Mouse (Mus musculus): ENCODE measurements around the gene Bcl7c. TPM values are rescaled to one million over a fixed set of nuclear protein-coding genes. Genes with fewer than 3 reads are reported as not detected.

The Bcl7c gene
- polyA plus RNA-seq (2015; fragmentation: Nextera tagmentation; extraction: Ambion mirVana) = 24.9 and 34.5 TPM in 2 replicates

DNA sequence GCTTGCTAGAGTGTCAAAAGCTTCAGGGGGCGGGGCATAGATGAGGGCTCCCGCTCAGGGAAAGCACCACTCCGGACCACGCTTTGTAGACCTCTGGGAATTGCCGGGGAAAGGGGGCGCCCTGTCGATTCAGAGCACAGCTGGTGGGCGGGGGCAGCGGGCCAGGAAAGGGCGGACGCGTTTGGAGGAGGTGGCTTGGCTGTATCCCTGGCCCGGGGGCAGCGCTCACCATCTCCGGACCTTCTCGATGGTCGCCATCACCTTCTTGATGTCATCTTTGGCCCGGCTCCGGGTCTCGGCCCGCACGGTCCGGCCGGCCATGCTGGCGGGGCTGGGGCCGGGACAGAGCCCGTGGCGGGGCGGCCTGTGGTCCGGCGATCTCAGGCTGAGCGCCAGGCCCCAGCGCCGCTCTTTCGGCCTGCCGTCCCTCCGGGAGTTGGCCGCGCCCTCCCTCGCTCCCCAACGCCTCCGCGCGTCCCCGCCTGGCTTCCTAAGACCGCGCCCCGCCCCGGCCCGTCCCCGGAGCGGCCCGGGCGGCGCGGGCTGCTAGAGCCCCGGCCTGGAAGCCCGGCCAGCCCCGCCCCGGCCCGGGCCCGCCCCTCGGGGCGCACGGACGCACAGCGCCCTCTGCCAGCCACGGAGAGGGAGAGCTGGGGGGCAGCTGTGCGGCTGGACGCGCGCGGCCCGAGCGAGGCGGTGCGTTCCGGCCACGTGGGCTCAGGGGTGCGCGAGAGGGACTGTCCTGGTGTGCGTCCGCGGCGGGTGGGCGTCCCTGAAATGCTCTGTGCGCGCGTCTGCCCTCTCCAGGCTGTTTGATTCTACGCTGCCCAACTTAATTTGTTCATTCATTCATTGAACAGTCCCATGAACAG is at the start of gene Bcl7c:
Gene Bcl7c (minus strand): TSS at position 727 of the 872 bp plus-strand sequence.
- Histone ChIP-seq H3K4me3 (ENCODE audit: low read length) (peak within 1 kb of the TSS; percentile 74), H3K9ac (ENCODE audit: low read depth, low read length) (peak within 1 kb of the TSS; percentile 83), H3K9me3 (ENCODE audit: control insufficient read depth, low read length) (no peaks in the 10 kb centered on the region), H3K4me1 (ENCODE audit: control insufficient read depth, insufficient read depth, low read length) (peaks cover 33% of the 10 kb centered on the region), H3K27ac (ENCODE audit: low read length) (peak within 1 kb of the TSS; percentile 97), H3K27me3 (replicated peaks; ENCODE audit: control insufficient read depth, insufficient read depth, low read length) (no peaks in the 10 kb centered on the region), H3K4me2 (ENCODE audit: low read depth, low read length) (peak within 1 kb of the TSS; percentile 79), H3K36me3 (ENCODE audit: control insufficient read depth, insufficient read depth, low read length) (peaks cover 4% of the 10 kb centered on the region; the same call in 1 of the 2 replicates)
- WGBS = under 1% methylated on average over 83 of the region's 90 CpGs
- ATAC-seq = peak; percentile 89

DNA sequence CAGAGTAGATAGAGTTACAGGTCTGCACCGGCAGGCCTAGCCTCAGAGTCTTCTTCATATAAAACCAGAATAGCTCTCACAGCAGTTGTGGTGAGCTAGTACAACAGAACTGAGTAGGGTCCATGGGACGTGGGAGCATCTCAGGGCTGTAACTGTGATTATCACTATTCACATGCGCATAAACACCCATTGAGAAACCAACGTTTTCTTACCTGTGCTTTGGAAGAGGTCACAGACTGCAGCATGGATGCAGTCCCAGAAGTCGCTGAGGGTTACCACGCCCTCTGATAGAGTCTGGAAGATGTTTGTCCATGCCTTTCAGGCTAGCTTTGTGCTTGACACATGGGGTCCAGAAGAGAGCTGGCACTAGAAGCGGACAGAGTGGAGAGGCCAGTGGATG is 45.0 kb upstream of the Bcl7c start:
- Histone ChIP-seq H3K4me2 (ENCODE audit: low read depth, low read length) (no peak overlapping the region), H3K27me3 (replicated peaks; ENCODE audit: control insufficient read depth, insufficient read depth, low read length) (no peaks in the 10 kb centered on the region), H3K4me3 (ENCODE audit: low read length) (no peak overlapping the region), H3K27ac (ENCODE audit: low read length) (no peak overlapping the region), H3K36me3 (ENCODE audit: control insufficient read depth, insufficient read depth, low read length) (peaks cover 27% of the 10 kb centered on the region), H3K9me3 (ENCODE audit: control insufficient read depth, low read length) (no peaks in the 10 kb centered on the region), H3K4me1 (ENCODE audit: control insufficient read depth, insufficient read depth, low read length) (peaks cover 10% of the 10 kb centered on the region; the same call in 1 of the 2 replicates), H3K9ac (ENCODE audit: low read depth, low read length) (no peak overlapping the region)
- no peak for ATAC-seq
- WGBS = 80% methylated on average over 7 of the region's 7 CpGs

DNA sequence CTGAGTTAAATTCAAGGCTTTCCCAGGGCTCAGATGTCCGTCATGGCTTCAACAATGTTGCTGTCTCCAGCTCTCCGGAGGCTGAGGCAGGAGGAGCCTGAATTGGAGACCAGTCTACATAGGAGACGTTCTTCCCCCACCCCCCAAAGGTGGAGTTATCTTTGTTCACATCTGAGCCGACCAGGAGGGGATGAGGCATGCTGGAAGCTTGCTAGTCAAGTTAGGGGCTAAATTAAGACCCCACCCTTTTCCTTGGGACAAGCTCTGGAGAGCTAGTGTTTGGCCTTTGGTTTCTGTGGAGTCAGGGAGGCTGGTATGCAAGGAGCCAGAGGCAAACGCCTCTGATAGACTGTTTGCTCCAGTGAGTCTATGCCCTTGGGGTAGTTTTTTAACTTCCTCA is 44.4 kb upstream of the Bcl7c start:
- Histone ChIP-seq H3K36me3 (ENCODE audit: control insufficient read depth, insufficient read depth, low read length) (peaks cover 29% of the 10 kb centered on the region), H3K4me3 (ENCODE audit: low read length) (no peak overlapping the region), H3K4me1 (ENCODE audit: control insufficient read depth, insufficient read depth, low read length) (peaks cover 11% of the 10 kb centered on the region; the same call in 1 of the 2 replicates), H3K27me3 (replicated peaks; ENCODE audit: control insufficient read depth, insufficient read depth, low read length) (no peaks in the 10 kb centered on the region), H3K4me2 (ENCODE audit: low read depth, low read length) (no peak overlapping the region), H3K9ac (ENCODE audit: low read depth, low read length) (no peak overlapping the region), H3K9me3 (ENCODE audit: control insufficient read depth, low read length) (no peaks in the 10 kb centered on the region), H3K27ac (ENCODE audit: low read length) (no peak overlapping the region)
- WGBS = 62% methylated on average over 5 of the region's 5 CpGs
- ATAC-seq = no peak

DNA sequence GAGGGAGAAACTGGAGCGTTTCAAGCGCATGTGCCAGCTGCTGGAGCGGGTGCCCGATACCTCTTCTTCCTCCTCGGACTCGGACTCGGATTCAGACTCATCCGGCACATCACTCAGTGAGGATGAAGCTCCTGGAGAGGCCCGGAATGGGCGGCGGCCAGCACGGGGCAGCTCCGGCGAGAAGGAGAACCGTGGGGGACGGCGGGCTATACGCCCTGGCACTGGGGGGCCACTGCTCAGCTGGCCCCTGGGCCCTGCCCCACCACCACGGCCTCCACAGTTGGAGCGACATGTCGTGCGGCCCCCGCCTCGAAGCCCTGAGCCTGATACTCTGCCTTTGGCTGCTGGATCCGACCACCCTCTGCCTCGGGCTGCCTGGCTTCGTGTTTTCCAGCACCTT is 43.3 kb upstream of the Bcl7c start:
- Histone ChIP-seq H3K4me3 (ENCODE audit: low read length) (no peak overlapping the region), H3K27ac (ENCODE audit: low read length) (no peak overlapping the region), H3K9ac (ENCODE audit: low read depth, low read length) (no peak overlapping the region), H3K4me1 (ENCODE audit: control insufficient read depth, insufficient read depth, low read length) (peaks cover 19% of the 10 kb centered on the region), H3K4me2 (ENCODE audit: low read depth, low read length) (no peak overlapping the region), H3K9me3 (ENCODE audit: control insufficient read depth, low read length) (no peaks in the 10 kb centered on the region), H3K36me3 (ENCODE audit: control insufficient read depth, insufficient read depth, low read length) (peaks cover 30% of the 10 kb centered on the region), H3K27me3 (replicated peaks; ENCODE audit: control insufficient read depth, insufficient read depth, low read length) (no peaks in the 10 kb centered on the region)
- WGBS = 95% methylated on average over 27 of the region's 27 CpGs
- ATAC-seq = no peak

DNA sequence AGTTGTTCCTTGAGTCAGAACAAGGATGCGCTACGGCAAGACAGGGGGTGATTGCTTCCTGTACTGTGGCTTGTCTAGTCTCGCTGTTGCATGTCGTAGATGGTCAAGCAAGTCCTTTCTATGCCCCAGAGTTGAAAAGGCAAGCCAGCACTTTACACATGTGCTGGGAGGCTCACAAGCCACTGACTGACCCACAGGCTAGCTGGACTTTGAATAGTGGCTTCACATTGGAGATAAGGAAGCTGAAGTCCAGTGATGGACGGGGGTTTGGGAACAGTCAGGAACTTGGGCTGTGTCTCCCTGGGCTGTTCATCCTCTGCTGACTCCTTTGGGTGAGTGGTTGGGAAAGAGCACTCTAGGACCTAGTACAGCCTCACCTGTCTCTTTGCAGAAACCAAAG is 42.9 kb upstream of the Bcl7c start:
- no peaks in the 10 kb centered on the region for H3K9me3 ChIP-seq (ENCODE audit: control insufficient read depth, low read length)
- H3K27me3 ChIP-seq (replicated peaks; ENCODE audit: control insufficient read depth, insufficient read depth, low read length) = no peaks in the 10 kb centered on the region
- peaks cover 30% of the 10 kb centered on the region for H3K36me3 ChIP-seq (ENCODE audit: control insufficient read depth, insufficient read depth, low read length)
- H3K27ac ChIP-seq (ENCODE audit: low read length) = no peak overlapping the region
- H3K4me2 ChIP-seq (ENCODE audit: low read depth, low read length) = no peak overlapping the region
- no peak for ATAC-seq
- no peak overlapping the region for H3K9ac ChIP-seq (ENCODE audit: low read depth, low read length)
- H3K4me3 ChIP-seq (ENCODE audit: low read length) = no peak overlapping the region
- 93% methylated on average over 5 of the region's 5 CpGs for WGBS
- H3K4me1 ChIP-seq (ENCODE audit: control insufficient read depth, insufficient read depth, low read length) = peaks cover 19% of the 10 kb centered on the region

DNA sequence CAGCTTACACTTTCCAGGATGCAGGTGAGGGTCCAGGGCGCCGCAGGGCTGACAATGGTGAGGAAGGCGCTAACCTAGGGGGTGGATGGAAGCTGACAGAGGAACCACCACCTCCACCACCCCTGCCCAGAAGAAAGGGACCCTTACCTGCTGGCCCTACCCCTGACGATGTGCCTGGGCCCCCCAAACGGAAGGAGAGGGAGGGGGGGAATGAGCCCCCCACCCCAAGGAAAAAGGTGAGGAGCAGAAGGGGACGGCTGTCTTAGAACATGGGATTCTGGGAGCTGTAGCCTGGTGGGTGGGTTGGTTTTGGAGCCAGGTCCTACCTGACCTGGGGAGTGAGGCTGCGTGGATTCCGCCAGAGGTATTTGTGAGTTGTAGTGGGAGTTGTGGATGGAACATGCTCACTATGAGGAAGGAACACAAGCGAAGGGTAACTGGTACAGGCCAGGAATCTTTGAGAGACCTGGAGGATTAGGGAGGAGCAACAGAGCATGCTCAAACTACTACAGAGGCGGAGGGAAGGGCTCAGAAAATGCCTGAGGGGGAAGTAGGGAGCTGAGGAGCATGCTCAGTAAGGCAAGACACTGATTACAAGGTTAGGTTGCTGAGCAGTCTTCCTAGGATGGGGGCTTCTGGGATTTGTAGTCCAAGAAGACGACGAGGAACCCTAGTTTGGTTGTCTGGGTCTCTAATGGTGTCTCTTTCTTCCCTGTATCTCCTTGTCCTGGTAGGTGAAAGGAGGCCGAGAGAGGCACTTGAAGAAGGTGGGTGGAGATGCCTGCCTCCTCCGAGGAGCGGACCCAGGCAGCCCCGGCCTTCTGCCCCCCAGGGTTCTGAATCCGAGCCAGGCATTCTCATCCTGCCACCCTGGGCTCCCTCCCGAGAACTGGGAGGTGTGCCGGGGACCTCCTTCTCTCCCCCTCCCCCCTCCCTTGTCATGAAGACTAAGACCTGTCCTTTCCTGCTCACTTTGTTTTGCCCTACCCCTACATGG is 41.7 kb upstream of the Bcl7c start:
- no peak for ATAC-seq
- Histone ChIP-seq H3K9ac (ENCODE audit: low read depth, low read length) (no peak overlapping the region), H3K36me3 (ENCODE audit: control insufficient read depth, insufficient read depth, low read length) (peaks cover 29% of the 10 kb centered on the region), H3K9me3 (ENCODE audit: control insufficient read depth, low read length) (no peaks in the 10 kb centered on the region), H3K27me3 (replicated peaks; ENCODE audit: control insufficient read depth, insufficient read depth, low read length) (no peaks in the 10 kb centered on the region), H3K4me2 (ENCODE audit: low read depth, low read length) (no peak overlapping the region), H3K27ac (ENCODE audit: low read length) (no peak overlapping the region), H3K4me1 (ENCODE audit: control insufficient read depth, insufficient read depth, low read length) (peaks cover 19% of the 10 kb centered on the region), H3K4me3 (ENCODE audit: low read length) (no peak overlapping the region)
- WGBS = 85% methylated on average over 19 of the region's 19 CpGs

DNA sequence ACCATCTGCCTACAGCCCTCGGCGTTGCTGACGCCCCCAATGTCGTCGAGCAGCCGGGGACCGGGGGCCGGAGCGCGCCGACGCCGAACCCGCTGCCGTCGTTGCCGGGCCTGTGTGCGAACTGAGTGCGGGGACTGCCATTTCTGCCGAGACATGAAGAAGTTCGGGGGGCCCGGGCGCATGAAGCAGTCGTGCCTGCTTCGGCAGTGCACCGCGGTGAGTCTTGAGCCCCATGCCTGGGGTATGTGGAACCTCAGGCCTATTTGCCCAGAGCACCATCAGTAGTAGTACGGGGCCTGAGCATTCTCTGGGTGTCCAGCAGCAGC is 39.5 kb upstream of the Bcl7c start:
- peak overlapping the region; percentile 87; the same call in 1 of the 2 replicates for H3K9ac ChIP-seq (ENCODE audit: low read depth, low read length)
- H3K4me2 ChIP-seq (ENCODE audit: low read depth, low read length) = no peak overlapping the region
- ATAC-seq = no peak
- H3K36me3 ChIP-seq (ENCODE audit: control insufficient read depth, insufficient read depth, low read length) = peaks cover 15% of the 10 kb centered on the region
- H3K27me3 ChIP-seq (replicated peaks; ENCODE audit: control insufficient read depth, insufficient read depth, low read length) = no peaks in the 10 kb centered on the region
- WGBS = 93% methylated on average over 28 of the region's 28 CpGs
- no peaks in the 10 kb centered on the region for H3K9me3 ChIP-seq (ENCODE audit: control insufficient read depth, low read length)
- H3K4me3 ChIP-seq (ENCODE audit: low read length) = no peak overlapping the region
- no peak overlapping the region for H3K27ac ChIP-seq (ENCODE audit: low read length)
- peaks cover 14% of the 10 kb centered on the region for H3K4me1 ChIP-seq (ENCODE audit: control insufficient read depth, insufficient read depth, low read length)

DNA sequence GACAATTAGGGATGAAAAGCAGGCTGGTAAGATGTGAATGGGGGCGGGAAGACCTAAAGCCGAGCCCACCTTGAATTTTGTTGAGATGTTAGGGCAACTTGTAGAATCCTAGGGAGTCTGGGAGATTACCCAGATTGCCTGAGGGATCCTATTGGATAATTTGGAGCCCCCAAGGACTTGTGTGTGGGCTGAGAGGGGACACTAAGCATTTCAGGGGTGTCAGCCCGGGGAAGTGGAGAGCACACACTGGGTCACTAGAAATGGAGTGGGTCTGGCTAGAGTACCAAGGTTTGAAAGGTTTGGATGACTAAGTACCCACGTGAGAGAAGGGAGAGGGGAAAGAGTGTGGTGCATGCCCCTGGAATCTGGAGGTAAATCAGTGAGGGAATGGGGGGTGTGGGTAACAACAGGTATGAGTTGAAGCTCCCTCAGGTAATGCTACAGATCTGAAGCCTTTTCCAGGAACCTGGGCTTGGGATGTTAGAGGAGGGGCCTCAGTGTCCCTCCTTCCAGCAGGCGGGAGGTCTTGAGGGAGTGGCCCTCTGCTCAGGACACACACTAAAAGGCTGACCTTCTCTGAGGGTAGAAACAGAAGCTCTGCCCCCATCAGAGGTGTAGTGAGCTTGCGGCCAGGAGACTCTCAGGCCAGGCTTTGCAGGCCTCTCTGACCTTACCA is 39.0 kb upstream of the Bcl7c start:
- H3K27me3 ChIP-seq (replicated peaks; ENCODE audit: control insufficient read depth, insufficient read depth, low read length) = no peaks in the 10 kb centered on the region
- H3K27ac ChIP-seq (ENCODE audit: low read length) = 0 out of 2 replicates have a peak overlapping the region, but pooled peaks have one; percentile 4
- H3K4me1 ChIP-seq (ENCODE audit: control insufficient read depth, insufficient read depth, low read length) = peaks cover 14% of the 10 kb centered on the region
- no peaks in the 10 kb centered on the region for H3K9me3 ChIP-seq (ENCODE audit: control insufficient read depth, low read length)
- H3K36me3 ChIP-seq (ENCODE audit: control insufficient read depth, insufficient read depth, low read length) = peaks cover 13% of the 10 kb centered on the region
- no peak for ATAC-seq
- peak overlapping the region; percentile 87 for H3K9ac ChIP-seq (ENCODE audit: low read depth, low read length)
- WGBS = 35% methylated on average over 6 of the region's 6 CpGs
- H3K4me3 ChIP-seq (ENCODE audit: low read length) = peak overlapping the region; percentile 91
- H3K4me2 ChIP-seq (ENCODE audit: low read depth, low read length) = peak overlapping the region; percentile 87
